Mouse (Mus musculus): ENCODE results near the gene Iba57. TPM values are rescaled to one million over a fixed set of nuclear protein-coding genes. Genes with fewer than 3 reads are reported as not detected.

The Iba57 gene
- polyA plus RNA-seq, 1 experiment, result 3.5 TPM

DNA sequence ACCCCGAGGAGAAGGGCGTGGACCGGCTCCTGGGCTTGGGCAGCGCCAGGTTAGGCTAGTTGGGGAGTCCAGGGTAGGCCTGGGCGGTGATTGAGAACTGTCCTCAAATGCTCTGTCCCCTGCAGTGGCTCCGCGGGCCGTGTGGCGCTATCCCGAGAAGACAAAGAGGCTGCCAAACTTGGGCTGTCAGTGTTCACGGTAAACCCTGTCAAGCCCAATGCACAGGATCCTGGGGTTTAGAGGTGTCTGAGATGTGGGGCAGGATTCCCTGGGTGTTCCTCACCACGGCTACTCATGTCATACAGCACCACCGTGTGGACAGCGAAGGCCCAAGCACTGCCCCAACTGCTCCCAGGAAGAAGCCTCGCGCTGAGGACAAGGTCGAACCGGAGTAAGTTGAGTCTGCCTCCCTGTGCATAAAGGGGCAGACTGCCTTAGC, 45.5 kb upstream of the Iba57 start:
- TF ChIP-seq MAX (IDR thresholded peaks at IDR 0.05) (no peak), CTCF (IDR thresholded peaks at IDR 0.05; ENCODE audit: control insufficient read depth, insufficient read depth, insufficient read length) (peak; percentile 81), FOSL1 (IDR thresholded peaks at IDR 0.05; ENCODE audit: insufficient read depth, low read length, poor library complexity, severe bottlenecking) (no peak), USF1 (IDR thresholded peaks at IDR 0.05; ENCODE audit: low read depth) (no peak)
- peaks cover 64% of the 10 kb centered on the region for H3K36me3 ChIP-seq (ENCODE audit: control insufficient read depth, insufficient read depth)

DNA sequence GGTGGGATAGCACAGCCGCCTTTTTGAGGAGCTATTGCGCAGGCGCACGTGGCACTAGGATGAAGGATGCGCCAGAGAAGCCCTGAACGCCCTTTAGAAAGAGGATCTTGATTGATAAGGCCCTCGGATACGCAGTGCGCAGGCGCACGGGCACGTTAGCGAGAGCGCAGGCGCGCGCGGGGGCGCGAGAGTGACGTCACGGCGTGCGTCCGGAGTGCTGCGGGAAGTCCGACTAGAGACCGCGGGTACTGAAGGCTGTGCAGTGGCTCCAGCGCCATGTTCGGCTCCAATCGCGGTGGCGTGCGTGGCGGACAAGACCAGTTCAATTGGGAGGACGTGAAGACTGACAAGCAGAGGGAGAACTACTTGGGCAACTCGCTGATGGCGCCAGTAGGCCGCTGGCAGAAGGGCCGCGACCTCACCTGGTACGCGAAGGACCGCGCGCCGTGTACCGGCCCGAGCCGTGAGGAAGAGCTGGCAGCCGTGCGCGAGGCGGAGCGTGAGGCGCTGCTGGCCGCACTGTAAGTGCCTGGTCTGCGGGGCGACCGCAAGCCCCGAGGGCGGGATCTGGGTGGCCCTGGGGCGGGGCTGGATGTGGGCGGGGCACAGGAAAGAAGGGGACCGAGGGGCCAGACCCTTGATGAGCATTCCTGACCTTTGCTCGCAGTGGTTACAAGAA, 44.8 kb upstream of the Iba57 start, which contains the start of gene 2310033P09Rik:
2310033P09Rik (plus strand) TSS at position 169 of the 679 bp plus-strand sequence.
- peaks cover 50% of the 10 kb centered on the region for H3K79me2 ChIP-seq (ENCODE audit: control insufficient read depth, insufficient read depth)
- peak within 1 kb of the TSS; percentile 80 for H3K4me3 ChIP-seq (ENCODE audit: insufficient read depth, poor library complexity, severe bottlenecking)
- peaks cover 56% of the 10 kb centered on the region for H3K36me3 ChIP-seq (ENCODE audit: control insufficient read depth, insufficient read depth)
- H3K27me3 ChIP-seq (ENCODE audit: control insufficient read depth, insufficient read depth, insufficient read length), result no peaks in the 10 kb centered on the region
- H3K79me3 ChIP-seq (ENCODE audit: low read depth), result peaks cover 13% of the 10 kb centered on the region
- TF ChIP-seq CEBPB (IDR thresholded peaks at IDR 0.05; ENCODE audit: low read depth) (no peak), FOSL1 (IDR thresholded peaks at IDR 0.05; ENCODE audit: insufficient read depth, low read length, poor library complexity, severe bottlenecking) (no peak), CTCF (IDR thresholded peaks at IDR 0.05; ENCODE audit: control insufficient read depth, insufficient read depth, insufficient read length) (no peak), USF1 (IDR thresholded peaks at IDR 0.05; ENCODE audit: low read depth) (no peak), MAX (IDR thresholded peaks at IDR 0.05) (peak; percentile 12), MYOD1 (IDR thresholded peaks at IDR 0.05; ENCODE audit: control insufficient read depth, insufficient read length, low read depth) (no peak)
- H3ac ChIP-seq (ENCODE audit: control insufficient read depth, insufficient read length, low read depth), result peak within 1 kb of the TSS; percentile 67

More for the DNA sequence above, 45.5 kb upstream of the Iba57 start:
- Histone ChIP-seq H3K27me3 (ENCODE audit: control insufficient read depth, insufficient read depth, insufficient read length) (no peaks in the 10 kb centered on the region), H3K79me2 (ENCODE audit: control insufficient read depth, insufficient read depth) (peaks cover 57% of the 10 kb centered on the region), H3ac (ENCODE audit: control insufficient read depth, insufficient read length, low read depth) (peak overlapping the region; percentile 9), H3K4me3 (ENCODE audit: insufficient read depth, poor library complexity, severe bottlenecking) (peak overlapping the region; percentile 80), H3K79me3 (ENCODE audit: low read depth) (peaks cover 20% of the 10 kb centered on the region)

DNA sequence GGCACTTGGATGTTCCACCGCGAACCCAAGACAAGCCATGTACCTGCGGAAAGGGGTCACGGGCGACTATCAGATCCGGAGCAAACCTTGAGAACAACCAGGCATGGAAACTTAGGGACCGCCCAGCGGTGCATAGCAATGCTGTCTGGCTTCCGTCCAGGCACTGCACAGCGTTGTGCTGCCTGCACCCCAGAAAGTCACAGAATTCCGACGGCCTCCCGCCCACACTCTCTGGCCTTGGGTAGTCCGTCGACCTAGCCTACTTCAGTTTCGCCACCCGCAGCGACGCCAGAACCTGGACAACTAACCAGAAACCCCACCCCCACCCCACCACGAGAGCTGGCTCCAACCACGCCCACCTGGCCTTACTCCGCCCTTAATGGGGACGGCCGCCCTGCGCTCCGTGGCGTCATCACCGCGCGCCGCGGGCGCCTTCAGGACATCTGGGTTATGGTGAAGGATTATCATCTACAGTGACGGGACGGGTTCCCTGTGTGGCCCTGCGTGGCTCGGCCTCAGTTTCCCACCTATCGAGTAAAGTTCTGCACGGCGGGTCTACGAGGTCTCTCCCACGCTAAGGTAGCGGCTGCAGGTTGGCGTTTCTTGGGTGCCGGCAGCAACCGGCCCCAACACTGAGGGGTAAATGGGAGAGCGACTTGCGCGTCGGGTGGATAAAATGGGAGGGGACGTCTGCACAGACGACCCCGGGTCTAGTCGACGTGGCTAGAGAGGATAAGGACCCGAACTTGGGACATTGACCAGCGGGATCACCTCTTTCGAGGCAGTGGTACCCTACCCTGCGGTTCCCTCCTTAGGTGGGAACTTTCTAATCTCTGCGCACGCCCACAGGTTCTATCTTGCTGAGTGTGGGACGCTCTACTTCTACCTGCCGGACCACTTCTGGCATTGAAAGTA, 38.8 kb upstream of the Iba57 start, which contains the start of gene Mrpl55:
Mrpl55 (plus strand) TSS at position 406 of the 915 bp plus-strand sequence.
- Histone ChIP-seq H3K27me3 (ENCODE audit: control insufficient read depth, insufficient read depth, insufficient read length) (no peaks in the 10 kb centered on the region), H3ac (ENCODE audit: control insufficient read depth, insufficient read length, low read depth) (peak within 1 kb of the TSS; percentile 83), H3K36me3 (ENCODE audit: control insufficient read depth, insufficient read depth) (peaks cover 20% of the 10 kb centered on the region), H3K79me2 (ENCODE audit: control insufficient read depth, insufficient read depth) (peaks cover 8% of the 10 kb centered on the region), H3K4me3 (ENCODE audit: insufficient read depth, poor library complexity, severe bottlenecking) (peak within 1 kb of the TSS; percentile 59), H3K79me3 (ENCODE audit: low read depth) (peaks cover 4% of the 10 kb centered on the region)
- TF ChIP-seq FOSL1 (IDR thresholded peaks at IDR 0.05; ENCODE audit: insufficient read depth, low read length, poor library complexity, severe bottlenecking), result no peak
- TF ChIP-seq MYOG (IDR thresholded peaks at IDR 0.05; ENCODE audit: control insufficient read depth, extremely low read depth, insufficient read length), result no peak
- TF ChIP-seq CEBPB (IDR thresholded peaks at IDR 0.05; ENCODE audit: low read depth), result no peak
- TF ChIP-seq USF1 (IDR thresholded peaks at IDR 0.05; ENCODE audit: low read depth), result no peak
- TF ChIP-seq CTCF (IDR thresholded peaks at IDR 0.05; ENCODE audit: control insufficient read depth, insufficient read depth, insufficient read length), result no peak
- TF ChIP-seq MAX (IDR thresholded peaks at IDR 0.05), result no peak
- no peak for TF ChIP-seq MYOD1 (IDR thresholded peaks at IDR 0.05; ENCODE audit: control insufficient read depth, insufficient read length, low read depth)

DNA sequence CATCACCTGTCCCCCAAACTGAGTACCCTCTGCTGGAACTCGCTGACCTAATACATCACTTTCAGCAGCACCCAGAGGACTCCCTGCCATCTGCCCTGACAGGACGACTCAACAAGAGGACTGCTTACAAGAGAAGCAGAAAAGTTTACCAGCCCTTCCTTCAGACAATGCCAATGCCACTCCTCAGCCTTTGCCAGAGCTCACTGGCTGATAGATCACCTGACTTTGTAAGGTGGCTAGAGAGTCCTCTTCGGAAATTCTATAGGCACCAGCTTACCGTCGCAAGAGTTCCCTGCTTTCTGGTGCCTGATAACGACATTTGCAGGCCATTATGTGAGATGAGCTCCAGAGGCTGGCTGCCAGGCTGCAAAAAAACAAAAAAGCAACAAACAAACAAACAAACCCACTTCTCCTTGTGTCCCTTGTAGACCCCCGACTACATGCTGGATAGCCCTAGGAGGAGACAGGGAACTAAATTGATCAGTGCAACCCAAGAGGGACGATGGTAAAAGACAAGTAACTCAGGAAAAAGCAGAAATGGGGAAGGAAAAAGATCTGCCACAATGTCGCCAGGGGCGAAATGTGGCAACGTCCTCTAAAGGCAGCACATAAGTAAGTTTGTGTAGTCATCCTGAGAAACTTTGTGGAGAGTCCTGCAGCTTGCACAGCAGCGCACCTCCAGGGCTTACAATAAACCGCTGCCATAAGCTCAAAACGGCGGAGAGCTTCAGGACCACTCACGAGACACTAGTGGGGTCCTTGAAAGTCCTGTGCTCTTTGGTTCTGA, 37.9 kb upstream of the Iba57 start:
- Histone ChIP-seq H3K27me3 (ENCODE audit: control insufficient read depth, insufficient read depth, insufficient read length) (peaks cover under 1% of the 10 kb centered on the region), H3ac (ENCODE audit: control insufficient read depth, insufficient read length, low read depth) (peak overlapping the region; percentile 67), H3K79me2 (ENCODE audit: control insufficient read depth, insufficient read depth) (peaks cover 8% of the 10 kb centered on the region), H3K36me3 (ENCODE audit: control insufficient read depth, insufficient read depth) (peaks cover 16% of the 10 kb centered on the region), H3K4me3 (ENCODE audit: insufficient read depth, poor library complexity, severe bottlenecking) (peak overlapping the region; percentile 59), H3K79me3 (ENCODE audit: low read depth) (peaks cover 4% of the 10 kb centered on the region)
- TF ChIP-seq CTCF (IDR thresholded peaks at IDR 0.05; ENCODE audit: control insufficient read depth, insufficient read depth, insufficient read length), result no peak
- no peak for TF ChIP-seq MYOD1 (IDR thresholded peaks at IDR 0.05; ENCODE audit: control insufficient read depth, insufficient read length, low read depth)
- TF ChIP-seq FOSL1 (IDR thresholded peaks at IDR 0.05; ENCODE audit: insufficient read depth, low read length, poor library complexity, severe bottlenecking), result no peak
- TF ChIP-seq USF1 (IDR thresholded peaks at IDR 0.05; ENCODE audit: low read depth), result no peak
- no peak for TF ChIP-seq MAX (IDR thresholded peaks at IDR 0.05)
- no peak for TF ChIP-seq CEBPB (IDR thresholded peaks at IDR 0.05; ENCODE audit: low read depth)
- TF ChIP-seq MYOG (IDR thresholded peaks at IDR 0.05; ENCODE audit: control insufficient read depth, extremely low read depth, insufficient read length), result no peak

DNA sequence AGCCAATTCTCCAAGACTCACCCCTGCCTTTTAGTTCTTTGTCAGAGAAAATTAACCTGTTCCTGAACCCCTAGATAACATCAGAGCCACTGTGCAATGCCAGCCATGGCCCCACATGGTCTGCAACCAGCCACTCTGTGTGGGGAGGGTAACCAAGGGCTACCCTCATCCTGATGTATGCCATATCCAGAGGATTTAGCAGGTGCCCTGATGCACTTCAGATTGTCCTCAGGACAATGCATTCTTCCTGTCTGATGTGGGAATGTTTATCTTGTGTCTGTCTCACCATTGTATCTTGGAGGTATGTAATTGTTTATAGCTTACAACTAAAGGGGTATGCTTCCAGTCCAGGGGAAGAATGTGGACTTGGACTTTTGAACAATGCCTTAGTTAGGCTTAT, 32.7 kb upstream of the Iba57 start:
- Histone ChIP-seq H3K79me3 (ENCODE audit: low read depth) (no peaks in the 10 kb centered on the region), H3K27me3 (ENCODE audit: control insufficient read depth, insufficient read depth, insufficient read length) (peaks cover 3% of the 10 kb centered on the region), H3K36me3 (ENCODE audit: control insufficient read depth, insufficient read depth) (no peaks in the 10 kb centered on the region), H3ac (ENCODE audit: control insufficient read depth, insufficient read length, low read depth) (no peak overlapping the region), H3K4me3 (ENCODE audit: insufficient read depth, poor library complexity, severe bottlenecking) (no peak overlapping the region), H3K79me2 (ENCODE audit: control insufficient read depth, insufficient read depth) (peaks cover 2% of the 10 kb centered on the region)
- TF ChIP-seq FOSL1 (IDR thresholded peaks at IDR 0.05; ENCODE audit: insufficient read depth, low read length, poor library complexity, severe bottlenecking), result no peak
- no peak for TF ChIP-seq MYOG (IDR thresholded peaks at IDR 0.05; ENCODE audit: control insufficient read depth, extremely low read depth, insufficient read length)
- TF ChIP-seq CTCF (IDR thresholded peaks at IDR 0.05; ENCODE audit: control insufficient read depth, insufficient read depth, insufficient read length), result no peak
- TF ChIP-seq MYOD1 (IDR thresholded peaks at IDR 0.05; ENCODE audit: control insufficient read depth, insufficient read length, low read depth), result no peak
- no peak for TF ChIP-seq MAX (IDR thresholded peaks at IDR 0.05)
- TF ChIP-seq CEBPB (IDR thresholded peaks at IDR 0.05; ENCODE audit: low read depth), result no peak
